Mouse (Mus musculus): ENCODE results near the gene Dnajc13.

Gene Dnajc13

GRCm38 (mm10) chr9:104182328-104182727 lies 80.4 kb downstream of the Dnajc13 start:
- CTCF ChIA-PET: no interaction called here

DNA sequence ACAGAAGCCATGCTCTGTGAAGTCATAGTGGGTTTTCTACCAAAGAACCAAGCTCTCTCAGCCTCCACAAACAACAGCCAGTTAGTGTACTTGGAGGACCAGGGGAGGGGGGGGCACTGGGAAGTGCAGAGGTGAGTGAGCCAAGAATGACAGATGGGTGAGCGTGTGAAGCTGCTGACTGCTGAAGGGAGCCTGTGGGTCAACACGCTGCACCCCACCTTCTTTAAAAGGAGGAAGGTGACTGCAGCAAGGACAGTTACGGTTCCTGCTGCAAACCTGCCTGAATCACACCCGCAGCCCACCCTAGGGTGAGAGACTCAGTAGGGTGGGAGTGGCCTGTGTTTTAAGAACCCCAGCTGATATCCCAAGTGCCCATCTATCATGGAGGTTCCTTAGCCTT lies 81.1 kb downstream of the Dnajc13 start:
- CTCF ChIA-PET: no interaction called here

GRCm38 (mm10) chr9:104180046-104180445 lies 82.7 kb downstream of the Dnajc13 start:
- CTCF ChIA-PET: no interaction called here

DNA sequence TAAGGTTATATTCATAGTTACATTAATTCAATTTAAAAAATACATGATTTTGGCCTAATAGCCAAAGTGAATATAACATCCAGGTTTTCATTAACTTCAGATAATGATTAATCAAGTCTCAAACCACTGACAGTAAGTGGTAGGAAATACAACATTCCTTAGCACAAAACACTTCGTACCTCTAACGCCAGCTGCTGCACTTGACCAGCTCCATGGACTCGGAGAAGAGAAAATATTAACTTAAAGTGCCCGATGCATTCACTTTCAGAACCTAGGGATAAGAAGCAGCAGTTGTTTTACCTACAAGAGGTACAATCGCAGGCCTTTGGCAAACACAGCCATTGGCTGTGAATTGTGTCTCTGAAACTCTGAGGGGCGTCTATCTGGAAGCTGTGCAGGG lies 90.4 kb downstream of the Dnajc13 start:
- CTCF ChIA-PET: no interaction called here

DNA sequence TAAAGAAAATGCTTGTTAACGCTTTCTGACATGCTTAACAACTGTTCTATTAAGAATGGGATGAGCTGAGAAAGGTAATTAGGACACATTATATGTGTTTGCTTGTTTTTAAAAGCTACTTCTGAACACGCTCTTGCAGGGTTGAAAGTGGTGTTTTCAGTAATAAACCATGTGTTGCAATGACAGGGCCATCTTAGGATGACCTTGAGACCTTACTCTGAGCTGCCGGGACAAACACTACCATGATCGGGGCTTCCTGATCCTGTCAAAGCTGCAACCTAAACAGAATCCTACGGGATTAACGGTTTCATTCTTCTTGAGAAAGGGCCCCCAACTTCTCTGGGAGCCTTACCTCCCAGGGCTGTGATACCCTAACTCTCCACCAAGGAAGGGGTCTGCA lies 91.1 kb downstream of the Dnajc13 start:
- CTCF ChIA-PET: no interaction called here

DNA sequence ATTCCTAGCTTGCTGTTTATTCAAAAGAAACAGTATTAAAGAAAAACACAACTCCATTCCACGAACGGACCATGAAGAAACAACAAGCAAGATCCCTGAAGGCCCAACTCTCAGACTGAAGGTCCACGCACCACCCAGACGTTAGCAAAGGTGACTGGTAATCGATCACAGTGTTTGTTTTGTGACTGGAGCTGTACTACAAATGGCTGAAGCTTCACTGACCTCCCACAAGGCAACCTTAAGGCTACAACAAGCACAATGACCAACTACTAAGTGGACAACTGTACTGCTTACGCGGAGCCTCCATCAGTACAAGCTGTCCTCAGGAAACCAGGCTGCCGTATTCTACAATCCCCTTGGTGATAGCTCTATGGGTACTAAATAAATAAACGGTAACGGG lies 92.7 kb downstream of the Dnajc13 start:
- CTCF ChIA-PET: no interaction called here

DNA sequence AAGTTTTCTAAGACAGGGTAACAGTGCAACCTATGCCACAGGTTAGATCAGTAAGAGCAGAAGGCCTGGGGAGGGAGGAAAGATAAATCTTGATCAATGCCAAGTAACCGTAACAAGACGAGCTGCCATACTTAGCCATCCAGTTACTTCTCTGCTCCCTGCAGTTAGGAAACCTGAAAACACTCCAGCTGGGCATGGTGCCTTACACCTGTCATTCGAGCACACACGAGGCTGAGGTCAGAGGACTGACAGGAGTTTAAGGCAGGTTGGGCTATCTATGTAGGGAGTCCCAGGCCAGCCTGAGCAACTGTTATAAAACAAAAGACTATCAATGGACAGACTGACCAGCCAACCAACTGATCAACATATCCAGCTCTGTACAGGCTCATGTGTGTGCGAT lies 96.8 kb downstream of the Dnajc13 start:
- CTCF ChIA-PET: no interaction called here

GRCm38 (mm10) chr9:104164194-104164593 lies 98.5 kb downstream of the Dnajc13 start:
- CTCF ChIA-PET: interaction anchor here (0.6 kb wide), 1 partner anchor 516 kb away, joined by 4 read pairs; no protein-coding TSS in a partner anchor

DNA sequence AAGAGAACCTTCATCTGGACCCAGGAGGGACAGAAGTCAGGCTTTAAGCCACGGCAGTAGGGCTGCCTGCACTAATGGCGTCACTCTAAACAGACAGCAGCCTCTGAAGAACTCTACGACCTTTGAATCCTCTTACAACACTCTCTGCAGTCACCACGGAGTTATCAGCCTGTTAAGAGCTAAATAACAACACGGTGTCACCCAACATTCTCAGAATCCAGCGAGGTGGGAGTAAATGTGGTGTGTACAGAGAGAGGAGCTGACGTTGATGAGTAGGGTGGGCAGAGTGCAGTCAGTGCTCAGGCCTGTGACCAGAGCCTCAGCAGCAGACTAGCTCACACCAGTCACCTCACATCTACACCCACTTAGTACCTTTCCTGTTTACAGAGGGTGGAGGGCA lies 101.6 kb downstream of the Dnajc13 start:
- CTCF ChIA-PET: no interaction called here

DNA sequence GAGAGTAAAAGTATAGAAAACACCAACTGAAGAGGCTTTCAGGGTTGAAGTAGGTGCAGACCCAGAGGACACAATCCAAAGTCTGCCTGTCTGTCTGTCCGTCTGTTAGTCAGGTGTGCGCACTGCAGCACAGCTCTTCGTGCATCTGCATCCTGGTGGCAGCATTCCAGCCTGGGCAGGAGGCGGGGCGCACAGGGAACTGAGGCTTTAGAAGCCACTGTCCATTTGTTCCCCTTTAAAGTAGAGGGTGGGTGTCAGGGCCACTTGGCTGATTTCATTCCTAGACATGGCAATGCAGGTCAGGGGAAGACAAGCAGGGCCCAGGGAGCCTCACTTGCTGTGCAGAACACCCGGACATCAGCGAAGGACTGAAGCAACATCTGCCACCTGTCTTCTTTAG lies 105.4 kb downstream of the Dnajc13 start:
- CTCF ChIA-PET: no interaction called here

DNA sequence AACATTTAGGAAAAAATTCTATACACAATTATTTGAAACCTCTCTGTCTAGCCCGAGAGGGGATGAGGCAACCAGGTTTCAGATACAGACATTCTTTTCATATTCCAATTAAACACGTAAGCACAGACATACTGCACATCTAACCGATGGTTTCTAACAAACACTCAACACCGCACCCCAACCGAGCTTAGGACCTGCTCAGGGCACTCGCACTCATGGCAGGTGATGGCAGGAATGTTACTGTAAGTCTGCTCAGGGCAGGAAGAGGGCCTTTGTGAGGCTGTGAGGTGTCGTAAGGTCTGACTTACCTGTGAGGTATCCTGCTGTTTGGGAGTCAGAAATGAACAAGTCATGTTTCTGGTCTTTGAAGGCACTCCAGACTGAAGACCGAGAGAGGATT lies 106.2 kb downstream of the Dnajc13 start:
- CTCF ChIA-PET: no interaction called here

DNA sequence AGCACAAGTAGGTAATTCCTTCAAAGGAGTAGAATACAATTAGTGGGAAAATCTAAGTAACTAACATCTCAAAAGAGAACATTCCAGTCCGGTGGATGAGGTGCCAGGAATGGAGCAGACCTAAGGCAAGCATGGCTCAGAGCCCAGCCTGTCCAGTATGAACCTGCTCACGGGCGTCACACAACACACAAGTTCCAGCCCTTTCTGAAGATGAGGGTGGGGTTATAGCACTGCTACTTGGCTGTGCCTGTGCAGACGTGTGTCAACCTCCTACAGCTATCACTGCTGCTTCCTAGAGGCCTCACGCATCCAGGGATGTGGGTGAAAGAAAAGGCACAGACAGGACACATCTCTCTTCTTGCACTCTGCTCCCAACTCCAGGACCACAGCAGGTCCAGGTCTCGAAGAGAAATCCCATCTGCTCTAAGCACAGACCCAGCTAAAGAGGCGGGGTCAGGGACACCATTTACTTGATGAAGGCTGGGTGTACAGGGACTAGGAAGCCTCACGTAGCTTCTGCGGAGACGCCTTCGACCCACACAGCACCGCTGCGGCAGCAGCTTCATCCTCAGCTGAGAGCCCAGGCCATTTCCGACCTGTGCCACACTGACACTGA lies 107.5 kb downstream of the Dnajc13 start:
- CTCF ChIA-PET: no interaction called here

DNA sequence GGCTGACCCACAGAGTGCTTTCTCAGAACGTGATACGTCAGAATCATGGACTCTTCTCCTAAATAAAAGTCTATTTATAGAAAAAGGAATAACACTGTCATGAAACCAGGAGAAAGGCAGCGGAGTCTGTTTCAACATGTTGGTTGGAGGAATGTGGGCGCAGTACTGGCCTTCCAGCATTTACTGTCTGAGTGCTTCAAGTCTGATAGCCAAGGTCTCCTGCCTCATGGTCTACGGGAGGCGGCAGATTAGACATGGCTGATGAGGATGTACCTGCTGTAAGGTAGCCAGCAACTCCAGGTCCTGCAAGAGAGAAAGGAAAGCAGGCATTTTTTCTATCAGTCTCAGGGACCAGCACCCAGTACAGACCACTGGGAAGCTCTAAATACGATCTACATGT lies 110.6 kb downstream of the Dnajc13 start:
- CTCF ChIA-PET: no interaction called here

GRCm38 (mm10) chr9:104148969-104149368 lies 113.8 kb downstream of the Dnajc13 start:
- CTCF ChIA-PET: no interaction called here

DNA sequence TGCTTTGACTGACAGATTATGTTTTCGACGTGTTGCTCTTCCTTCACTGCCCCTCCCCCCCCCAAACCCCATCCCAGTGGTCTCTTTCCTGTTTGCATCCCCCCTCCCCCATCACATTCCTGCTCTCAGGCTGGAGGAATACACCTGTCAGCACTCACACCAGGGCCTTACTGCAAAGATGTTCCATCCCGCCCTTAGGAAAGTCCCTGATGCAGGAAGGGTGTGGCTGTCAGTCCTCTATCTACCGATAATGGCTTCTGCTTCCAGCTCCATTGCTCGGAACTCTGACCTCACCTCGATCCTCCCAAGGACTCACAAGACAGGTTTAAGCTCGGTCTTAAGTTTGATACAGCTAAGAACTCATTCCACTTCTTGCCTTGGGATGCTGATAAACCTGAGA lies 116.0 kb downstream of the Dnajc13 start:
- CTCF ChIA-PET: no interaction called here

DNA sequence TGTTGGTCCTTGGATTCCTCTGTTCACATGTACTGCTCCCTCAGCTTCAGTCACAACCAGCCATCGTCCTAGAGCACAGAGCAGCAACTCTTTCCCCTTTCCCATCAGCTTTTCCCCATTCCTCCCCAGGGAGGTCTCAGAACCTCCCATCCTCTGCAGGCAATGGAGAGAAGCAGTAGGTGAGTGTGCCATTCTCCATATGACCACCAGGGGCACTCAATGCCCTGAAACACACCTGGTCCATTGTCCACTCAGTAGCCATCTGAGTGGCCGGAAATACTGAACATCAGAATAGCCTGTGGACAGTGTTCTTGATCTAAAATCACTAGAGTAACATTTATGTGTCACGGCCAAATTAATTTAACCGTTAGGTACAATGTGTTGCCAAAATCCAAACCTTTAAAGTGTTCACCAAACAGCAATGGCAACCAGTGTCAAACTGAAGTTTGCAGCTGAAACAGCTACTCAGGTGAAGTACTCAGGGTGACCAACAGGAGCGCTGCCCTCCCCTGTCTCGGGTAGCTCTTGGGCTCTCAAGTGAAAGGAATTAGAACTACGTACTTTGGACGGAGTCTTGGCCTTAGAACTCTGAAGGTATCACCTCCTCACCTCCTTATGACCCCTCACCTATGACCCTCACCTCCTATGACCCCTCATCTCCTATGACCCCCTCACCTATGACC lies 118.3 kb downstream of the Dnajc13 start:
- CTCF ChIA-PET: no interaction called here

DNA sequence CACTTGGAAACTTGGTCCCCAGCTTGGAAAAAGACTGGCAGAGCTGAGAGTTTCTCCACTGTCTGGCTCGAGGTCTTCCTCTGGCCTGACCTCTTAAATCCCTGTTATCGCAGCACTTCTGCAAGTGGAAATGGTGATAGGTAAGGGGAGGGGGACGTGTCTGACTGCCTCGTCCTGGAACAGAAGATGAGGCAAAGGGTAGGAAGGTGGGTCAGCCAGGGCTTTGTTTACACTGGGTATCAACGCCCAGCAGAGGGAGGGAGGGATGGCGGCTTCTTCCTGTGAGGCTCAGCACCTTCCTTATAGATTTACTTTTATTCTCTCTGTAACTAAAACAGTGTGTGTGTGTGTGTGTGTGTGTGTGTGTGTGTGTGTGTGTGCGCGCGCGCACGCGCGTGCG lies 119.9 kb downstream of the Dnajc13 start:
- CTCF ChIA-PET: no interaction called here

- CTCF ChIA-PET: no interaction called here
Observed at GRCm38 (mm10) chr9:104140351-104140750, 122.4 kb downstream of the Dnajc13 start.

- CTCF ChIA-PET: no interaction called here
Observed at GRCm38 (mm10) chr9:104130141-104130755, 132.5 kb downstream of the Dnajc13 start.

DNA sequence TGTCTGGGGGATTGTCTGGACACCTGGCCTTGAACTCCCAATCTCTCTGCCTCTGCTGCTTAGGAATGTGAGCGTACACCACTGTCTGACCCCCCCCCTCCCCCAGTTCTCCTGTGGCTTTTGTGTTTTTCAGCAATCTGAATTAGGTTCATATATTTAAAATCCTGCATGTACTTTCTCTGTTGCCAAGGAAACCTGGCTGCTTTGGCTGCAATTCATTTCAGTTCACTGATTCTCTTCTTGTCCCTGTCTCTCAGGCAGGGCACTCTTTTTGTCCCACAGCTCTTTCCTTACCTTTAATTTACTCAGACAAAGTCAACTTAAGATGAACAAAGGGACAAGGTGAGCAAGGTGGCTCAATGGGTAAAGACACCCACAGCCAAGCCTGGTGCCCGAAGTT lies 134.6 kb downstream of the Dnajc13 start:
- CTCF ChIA-PET: no interaction called here

DNA sequence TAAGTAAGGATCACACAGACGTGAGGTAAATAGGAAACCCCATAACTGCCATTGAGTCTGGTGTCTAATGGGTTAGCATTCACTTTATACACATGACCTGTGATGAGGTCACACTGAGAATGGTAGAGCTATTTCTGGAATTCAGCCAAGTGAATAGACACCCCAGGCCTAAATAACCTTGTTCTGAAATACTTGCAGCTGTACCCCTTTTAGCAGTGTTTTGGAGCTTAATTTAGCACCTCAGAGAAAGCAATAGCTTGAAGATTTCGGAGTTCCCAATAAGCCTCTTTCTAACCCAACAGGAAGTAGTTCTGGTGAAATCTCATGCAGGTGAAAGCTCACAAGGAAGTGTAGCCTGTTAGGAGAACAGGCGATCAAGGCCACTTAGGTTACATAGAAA lies 135.9 kb downstream of the Dnajc13 start, which contains the start of gene Ackr4:
Ackr4 (minus strand) TSS at position 101 of the 400 bp plus-strand sequence.
- CTCF ChIA-PET: no interaction called here

DNA sequence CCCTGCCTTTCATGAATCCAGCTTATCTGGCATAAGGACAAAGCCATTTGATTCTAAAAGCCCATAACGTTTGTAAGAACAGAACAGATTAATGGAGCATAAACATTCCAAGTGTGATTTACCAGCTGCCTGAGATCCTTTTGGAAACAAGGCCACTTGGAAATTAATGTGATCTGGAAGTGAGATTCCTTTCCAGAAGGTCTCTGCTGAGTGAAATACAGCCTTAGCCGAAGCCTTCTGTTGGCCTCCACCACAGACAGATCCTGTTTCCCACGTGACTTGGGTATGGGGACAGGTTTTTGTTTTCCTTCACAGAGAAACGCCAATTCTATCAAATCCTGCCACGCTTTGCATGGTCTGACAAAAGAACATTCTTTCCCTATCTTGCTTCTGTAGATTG lies 139.1 kb downstream of the Dnajc13 start:
- CTCF ChIA-PET: no interaction called here

DNA sequence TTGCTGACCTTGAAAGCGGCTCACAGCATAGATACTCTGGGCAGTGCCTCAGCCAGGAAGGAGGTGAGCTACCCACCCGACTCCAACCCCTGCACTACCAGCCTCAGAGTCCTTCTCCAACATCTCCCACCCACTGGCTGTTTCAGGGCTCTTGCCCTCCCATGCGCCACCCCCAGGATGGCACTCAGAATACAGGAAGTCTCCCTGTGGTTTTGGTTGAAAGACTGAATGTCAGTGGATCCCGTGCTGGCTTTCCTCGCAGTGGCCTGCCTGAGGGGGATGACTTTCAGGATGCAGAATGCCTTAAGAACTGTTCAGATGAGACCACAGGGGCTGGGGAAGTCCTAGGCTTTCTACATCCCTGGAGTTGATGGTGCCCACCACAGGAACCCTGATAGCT lies 139.6 kb downstream of the Dnajc13 start:
- CTCF ChIA-PET: no interaction called here

DNA sequence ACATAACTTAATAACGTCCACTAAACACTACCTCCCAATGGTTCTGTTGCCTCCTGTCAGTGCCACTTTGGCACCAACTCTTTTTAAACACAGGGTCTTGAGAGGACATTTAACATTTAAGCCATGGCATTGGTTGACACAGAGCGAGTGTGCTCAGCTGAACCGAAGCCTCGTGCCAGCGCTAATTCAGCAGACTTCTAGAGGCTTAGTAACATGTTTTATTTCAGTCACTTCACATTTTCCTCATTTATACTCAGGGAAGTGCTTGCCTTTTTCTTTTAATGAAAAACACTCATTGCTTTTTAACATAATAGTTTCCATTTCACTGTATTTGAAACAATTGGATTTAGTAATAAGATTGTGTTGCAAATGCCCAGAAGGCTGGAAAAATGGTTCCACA lies 153.6 kb downstream of the Dnajc13 start:
- CTCF ChIA-PET: no interaction called here

Data from spleen, embryonic (tissue).